Mouse (Mus musculus) limb, embryonic 14.5 days (tissue): ENCODE results near the gene Ccl17. TPM values are rescaled to one million over a fixed set of nuclear protein-coding genes. Genes with fewer than 3 reads are reported as not detected.

Experiments used
- ATAC-seq: fragments of 200-750 bp; cut with Nextera tagmentation; 2 replicates; pipeline ENCODE4 v1.8.0; 2017; ENCODE audit warnings: low read depth, moderate number of reproducible peaks, moderate TSS enrichment; ENCODE audit not compliant: low FRiP score
- DNase-seq: peaks from one replicate; pipeline ENCODE4 v3.0.0-alpha.2; 2015; ENCODE audit warnings: low spot score
- H3K27ac ChIP-seq: fragments of 300-500 bp; sonication (generic); replicated peaks from 2 replicates; pipeline ENCODE4 v1.5.1; 2014; ENCODE audit warnings: low read depth, mild to moderate bottlenecking, low read length, moderate library complexity, mixed read lengths
- H3K27me3 ChIP-seq: fragments of 300-500 bp; sonication (generic); 2 replicates; pipeline ENCODE4 v1.6.1; 2014; ENCODE audit warnings: low read length, mixed read lengths; ENCODE audit not compliant: control insufficient read depth, insufficient read depth
- H3K36me3 ChIP-seq: fragments of 300-500 bp; sonication (generic); 2 replicates; pipeline ENCODE4 v1.6.1; 2014; ENCODE audit warnings: mild to moderate bottlenecking, low read length, moderate library complexity, mixed read lengths; ENCODE audit not compliant: control insufficient read depth, insufficient read depth
- H3K4me1 ChIP-seq: fragments of 300-500 bp; sonication (generic); 2 replicates; pipeline ENCODE4 v1.6.1; 2014; ENCODE audit warnings: antibody characterized with exemption, low read length, mixed read lengths; ENCODE audit not compliant: control insufficient read depth, insufficient read depth
- H3K4me2 ChIP-seq: fragments of 300-500 bp; sonication (generic); replicated peaks from 2 replicates; pipeline ENCODE4 v1.6.1; 2014; ENCODE audit warnings: low read depth, mild to moderate bottlenecking, low read length, moderate library complexity; ENCODE audit not compliant: severe bottlenecking
- H3K4me3 ChIP-seq: fragments of 300-500 bp; sonication (generic); replicated peaks from 2 replicates; pipeline ENCODE4 v1.5.1; 2014; ENCODE audit warnings: low read length
- H3K9ac ChIP-seq: fragments of 300-500 bp; sonication (generic); 2 replicates; pipeline ENCODE4 v1.6.1; 2014; ENCODE audit warnings: mild to moderate bottlenecking, low read depth, low read length, moderate library complexity; ENCODE audit not compliant: severe bottlenecking
- H3K9me3 ChIP-seq: fragments of 300-500 bp; sonication (generic); 2 replicates; pipeline ENCODE4 v1.6.1; 2016; ENCODE audit warnings: low read length; ENCODE audit not compliant: control insufficient read depth
- POLR2A ChIP-seq: fragments of 200-500 bp; IDR thresholded peaks from 2 replicates; pipeline ENCODE4 v1.8.0; 2012; ENCODE audit warnings: inconsistent platforms, mild to moderate bottlenecking, moderate library complexity, borderline replicate concordance; ENCODE audit not compliant: insufficient read depth, insufficient read length; ENCODE audit errors: extremely low read depth
- WGBS: fragments of 180-500 bp; shearing (Covaris S2); extraction: QIAGEN DNeasy Blood & Tissue Kit; methylation state at CpG from one replicate; pipeline ENCODE4 v1.1.7; 2014; 5-methylcytosine and 5-hydroxymethylcytosine counted together
- polyA plus RNA-seq, 2 experiments: library from polyadenylated mRNA; depleted of rRNA in 1 of 2; stranded (reverse) in 1 of 2; unstranded in 1 of 2; fragments of >200 nt; fragmentation: Nextera tagmentation in 1 of 2; extraction: Ambion mirVana in 1 of 2; gene quantifications; 2 replicates each; pipeline versions ENCODE4 v1.2.1 to v1.2.3; 2012 to 2014

Gene Ccl17
- polyA plus RNA-seq, 2 experiments: 0.45 to 0.67 TPM

DNA sequence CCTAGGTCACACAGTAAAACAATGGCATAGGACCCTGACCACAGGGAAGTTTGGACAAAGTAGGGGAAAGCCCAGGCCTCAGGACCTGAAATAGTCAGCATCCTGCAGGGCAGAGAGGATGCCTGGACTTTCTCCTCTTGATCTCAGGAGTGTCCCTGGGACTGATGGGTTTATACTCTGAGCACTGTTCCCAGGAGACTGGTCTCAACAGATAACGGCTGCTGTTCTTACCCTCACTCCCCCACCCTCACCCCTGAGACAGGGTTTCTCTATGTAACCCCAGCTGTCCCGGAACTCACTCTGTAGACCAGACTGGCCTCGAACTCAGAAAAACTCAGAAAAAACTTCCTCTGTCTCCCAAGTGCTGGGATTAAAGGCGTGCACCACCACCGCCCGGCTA is 1.9 kb upstream of the Ccl17 start:
- Histone ChIP-seq H3K4me2 (no peak overlapping the region), H3K27me3 (no peaks in the 10 kb centered on the region), H3K9me3 (no peaks in the 10 kb centered on the region), H3K4me3 (no peak overlapping the region), H3K9ac (no peak overlapping the region), H3K4me1 (no peaks in the 10 kb centered on the region; the same call in 1 of the 2 replicates), H3K27ac (no peak overlapping the region), H3K36me3 (no peaks in the 10 kb centered on the region)
- no peak for ATAC-seq
- DNase-seq: no peak
- TF ChIP-seq POLR2A: no peak
- WGBS: 75% methylated on average over 6 of the region's 6 CpGs

DNA sequence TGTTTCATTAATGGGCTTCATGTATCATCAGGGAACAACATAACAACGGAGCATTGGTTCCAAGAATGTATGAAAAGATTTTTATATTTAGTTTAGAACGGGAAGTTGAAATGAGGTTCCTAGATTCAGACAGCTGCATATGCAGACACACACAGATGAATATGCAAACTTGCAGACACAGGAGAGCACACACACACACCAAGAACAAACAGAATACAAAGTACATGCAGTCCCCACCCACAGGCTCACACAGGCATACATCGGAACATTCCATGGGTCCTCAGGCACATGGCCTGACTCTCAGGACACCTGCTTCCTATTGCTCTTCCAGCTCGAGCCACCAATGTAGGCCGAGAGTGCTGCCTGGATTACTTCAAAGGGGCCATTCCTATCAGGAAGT is 602 bp downstream of the Ccl17 start:
- ATAC-seq: no peak
- H3K9me3 ChIP-seq: no peaks in the 10 kb centered on the region
- 70% methylated on average over 5 of the region's 5 CpGs for WGBS

DNA sequence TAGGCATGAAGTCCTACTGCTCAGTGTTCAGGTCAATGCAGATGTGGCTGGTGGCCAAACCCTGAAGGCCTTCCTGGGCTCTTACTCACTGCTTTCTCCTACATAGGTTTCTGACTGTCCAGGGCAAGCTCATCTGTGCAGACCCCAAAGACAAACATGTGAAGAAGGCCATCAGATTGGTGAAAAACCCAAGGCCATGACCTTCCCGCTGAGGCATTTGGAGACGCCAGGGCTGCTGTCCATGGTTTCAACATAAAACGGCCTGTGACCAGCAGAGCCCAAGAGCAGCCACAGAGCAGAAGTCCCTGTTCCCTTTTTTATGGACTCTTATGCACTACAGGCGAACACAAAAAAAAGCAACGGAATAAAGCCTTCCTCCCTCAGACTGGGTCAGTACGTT is 1.4 kb downstream of the Ccl17 start:
- Histone ChIP-seq H3K27ac (no peak overlapping the region), H3K9me3 (no peaks in the 10 kb centered on the region), H3K36me3 (no peaks in the 10 kb centered on the region), H3K4me1 (no peaks in the 10 kb centered on the region; the same call in 1 of the 2 replicates), H3K4me2 (no peak overlapping the region), H3K27me3 (no peaks in the 10 kb centered on the region), H3K9ac (no peak overlapping the region), H3K4me3 (no peak overlapping the region)
- WGBS: 74% methylated on average over 6 of the region's 6 CpGs
- no peak for DNase-seq
- no peak for ATAC-seq
- TF ChIP-seq POLR2A: no peak

More for the DNA sequence above, 602 bp downstream of the Ccl17 start:
- H3K27ac ChIP-seq: no peak overlapping the region
- H3K27me3 ChIP-seq: no peaks in the 10 kb centered on the region
- no peak overlapping the region for H3K4me2 ChIP-seq
- no peak for TF ChIP-seq POLR2A
- no peak for DNase-seq
- no peak overlapping the region for H3K9ac ChIP-seq
- no peaks in the 10 kb centered on the region; the same call in 1 of the 2 replicates for H3K4me1 ChIP-seq
- no peak overlapping the region for H3K4me3 ChIP-seq
- no peaks in the 10 kb centered on the region for H3K36me3 ChIP-seq

- H3K27ac ChIP-seq: no peak overlapping the region
- H3K4me3 ChIP-seq: no peak overlapping the region
- DNase-seq (peak; percentile 84), ATAC-seq (peak; percentile 88)
- 31% methylated on average over 6 of the region's 6 CpGs for WGBS
- no peaks in the 10 kb centered on the region for H3K27me3 ChIP-seq
- no peaks in the 10 kb centered on the region for H3K36me3 ChIP-seq
- H3K9me3 ChIP-seq: no peaks in the 10 kb centered on the region
- 0 out of 2 replicates have a peak overlapping the region, but pooled peaks have one; percentile 10 for H3K4me2 ChIP-seq
- H3K4me1 ChIP-seq: no peaks in the 10 kb centered on the region; the same call in 1 of the 2 replicates
- no peak overlapping the region for H3K9ac ChIP-seq
- TF ChIP-seq POLR2A: no peak
Measured at GRCm38 (mm10) chr8:94812645-94813098, 2.4 kb downstream of the Ccl17 start.

- TF ChIP-seq POLR2A: no peak
- no peak overlapping the region for H3K4me3 ChIP-seq
- DNase-seq (no peak), ATAC-seq (no peak)
- no peak overlapping the region for H3K9ac ChIP-seq
- no peaks in the 10 kb centered on the region; the same call in 1 of the 2 replicates for H3K4me1 ChIP-seq
- no peaks in the 10 kb centered on the region for H3K27me3 ChIP-seq
- no peaks in the 10 kb centered on the region for H3K9me3 ChIP-seq
- 0% methylated on average over 1 of the region's 1 CpGs for WGBS
- H3K4me2 ChIP-seq: no peak overlapping the region
- no peak overlapping the region for H3K27ac ChIP-seq
- no peaks in the 10 kb centered on the region for H3K36me3 ChIP-seq
Measured at GRCm38 (mm10) chr8:94814556-94814955, 4.3 kb downstream of the Ccl17 start.

DNA sequence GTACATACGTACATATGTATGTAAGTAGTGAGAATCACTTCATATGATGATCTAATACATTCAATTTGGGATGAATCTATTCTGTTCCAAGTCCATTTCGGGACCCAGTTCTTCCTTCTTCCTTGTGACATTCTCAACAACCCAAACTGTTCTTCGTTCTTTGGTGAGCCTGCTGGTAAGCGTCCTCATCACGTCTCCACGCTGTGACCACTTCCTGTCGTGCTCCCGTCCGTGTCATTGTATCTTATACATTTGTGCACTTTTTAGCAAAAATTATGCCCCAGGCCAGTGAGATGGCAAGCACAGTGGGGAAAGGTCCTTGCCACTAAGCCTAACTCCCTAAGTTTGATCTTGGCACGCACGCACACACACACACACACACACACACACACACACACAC is 7.7 kb downstream of the Ccl17 start:
- H3K4me3 ChIP-seq: no peak overlapping the region
- DNase-seq (no peak), ATAC-seq (no peak)
- no peaks in the 10 kb centered on the region for H3K27me3 ChIP-seq
- no peaks in the 10 kb centered on the region for H3K4me1 ChIP-seq
- no peak overlapping the region for H3K27ac ChIP-seq
- H3K4me2 ChIP-seq: no peak overlapping the region
- H3K9ac ChIP-seq: no peak overlapping the region
- TF ChIP-seq POLR2A: no peak
- H3K36me3 ChIP-seq: peaks cover 13% of the 10 kb centered on the region
- no peaks in the 10 kb centered on the region for H3K9me3 ChIP-seq
- WGBS: 90% methylated on average over 11 of the region's 11 CpGs
